Mouse (Mus musculus) lung, embryonic 15.5 days (tissue): ENCODE results near the gene Rfesd. TPM values are rescaled to one million over a fixed set of nuclear protein-coding genes. Genes with fewer than 3 reads are reported as not detected.
A peak's percentile ranks its signal among the peaks of the same experiment; 100 is the strongest.

Experiments
- ATAC-seq: fragments of 200-750 bp; cut with Nextera tagmentation; 2 replicates; pipeline ENCODE4 v1.8.0; 2017; ENCODE audit warnings: moderate number of reproducible peaks, borderline replicate concordance; ENCODE audit not compliant: low FRiP score, low TSS enrichment; ENCODE audit errors: extremely low read depth
- H3K27ac ChIP-seq: fragments of 300-500 bp; sonication (generic); 2 replicates; pipeline ENCODE4 v1.5.1; 2015; ENCODE audit warnings: moderate library complexity, mild to moderate bottlenecking, inconsistent platforms
- H3K27me3 ChIP-seq: fragments of 300-500 bp; sonication (generic); 2 replicates; pipeline ENCODE4 v1.6.1; 2015; ENCODE audit warnings: inconsistent platforms
- H3K36me3 ChIP-seq: fragments of 300-500 bp; sonication (generic); 2 replicates; pipeline ENCODE4 v1.6.1; 2015; ENCODE audit warnings: inconsistent platforms
- H3K4me1 ChIP-seq: fragments of 300-500 bp; sonication (generic); 2 replicates; pipeline ENCODE4 v1.6.1; 2015; ENCODE audit warnings: inconsistent platforms
- H3K4me2 ChIP-seq: fragments of 300-500 bp; sonication (generic); 2 replicates; pipeline ENCODE4 v1.6.1; 2015; ENCODE audit warnings: inconsistent platforms, mild to moderate bottlenecking, moderate library complexity
- H3K4me3 ChIP-seq: fragments of 300-500 bp; sonication (generic); 2 replicates; pipeline ENCODE4 v1.5.1; 2015; ENCODE audit warnings: mild to moderate bottlenecking, inconsistent platforms
- H3K9ac ChIP-seq: fragments of 300-500 bp; sonication (generic); 2 replicates; pipeline ENCODE4 v1.6.1; 2015; ENCODE audit warnings: inconsistent platforms
- H3K9me3 ChIP-seq: fragments of 300-500 bp; sonication (generic); 2 replicates; pipeline ENCODE4 v1.6.1; 2016; ENCODE audit warnings: inconsistent platforms
- WGBS: fragments of 180-500 bp; shearing (Covaris S2); methylation state at CpG from one replicate; pipeline ENCODE4 v1.1.7; 2015; 5-methylcytosine and 5-hydroxymethylcytosine counted together
- polyA plus RNA-seq: library from polyadenylated mRNA; unstranded; fragments of >200 nt; fragmentation: Nextera tagmentation; extraction: Ambion mirVana; gene quantifications from 2 replicates; pipeline ENCODE4 v1.2.1, GENCODE M21; 2015

Rfesd gene
- polyA plus RNA-seq, 1 experiment from 2014 or later: 17.5 TPM

DNA sequence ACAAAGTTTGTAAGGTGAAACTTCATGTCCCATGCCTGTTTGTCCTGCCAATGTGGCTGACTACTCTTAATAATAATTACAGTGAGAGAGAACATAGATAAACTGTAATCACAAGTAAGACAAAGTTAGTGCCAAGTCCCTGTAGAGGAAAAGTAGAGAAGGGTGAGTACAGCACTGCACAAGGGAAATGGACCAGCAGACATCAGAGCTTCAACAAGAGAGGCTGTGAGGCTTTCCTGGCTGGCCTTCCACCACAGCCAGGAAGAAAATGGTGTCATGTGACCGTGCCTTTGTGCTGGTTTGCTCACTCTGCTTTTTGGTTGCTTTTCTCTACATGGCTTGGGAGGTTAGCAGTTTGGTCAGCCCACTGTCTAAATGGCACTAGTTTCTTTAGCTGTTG is 42.9 kb downstream of the Rfesd start:
- Histone ChIP-seq H3K27me3 (no peaks in the 10 kb centered on the region), H3K9me3 (no peaks in the 10 kb centered on the region), H3K4me1 (no peaks in the 10 kb centered on the region), H3K27ac (no peak overlapping the region), H3K9ac (no peak overlapping the region), H3K4me2 (no peak overlapping the region), H3K4me3 (no peak overlapping the region), H3K36me3 (no peaks in the 10 kb centered on the region)
- WGBS: 54% methylated on average over 1 of the region's 1 CpGs
- ATAC-seq: no peak

DNA sequence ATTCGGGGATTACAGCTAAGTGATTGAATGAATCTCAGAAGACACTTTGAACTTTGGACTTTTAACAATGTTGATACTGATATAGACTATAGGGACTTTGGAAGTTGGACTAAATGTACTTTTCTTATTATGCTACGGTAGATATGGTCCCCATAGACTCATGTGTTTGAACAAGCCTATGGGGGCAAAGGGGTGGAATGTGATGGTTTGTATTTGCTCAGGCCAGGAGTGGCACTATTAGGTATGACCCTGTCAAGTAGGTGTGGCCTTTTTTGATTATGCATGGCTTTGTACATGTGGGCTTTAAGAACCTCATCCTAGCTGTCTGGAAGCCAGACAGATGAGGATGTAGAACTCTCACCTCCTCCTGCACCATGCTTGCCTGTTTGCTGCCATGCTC is 44.0 kb downstream of the Rfesd start:
- Histone ChIP-seq H3K27me3 (no peaks in the 10 kb centered on the region), H3K4me2 (no peak overlapping the region), H3K4me3 (no peak overlapping the region), H3K27ac (no peak overlapping the region), H3K36me3 (no peaks in the 10 kb centered on the region), H3K4me1 (no peaks in the 10 kb centered on the region), H3K9ac (no peak overlapping the region), H3K9me3 (no peaks in the 10 kb centered on the region)
- ATAC-seq: no peak
- WGBS: 65% methylated on average over 2 of the region's 2 CpGs

DNA sequence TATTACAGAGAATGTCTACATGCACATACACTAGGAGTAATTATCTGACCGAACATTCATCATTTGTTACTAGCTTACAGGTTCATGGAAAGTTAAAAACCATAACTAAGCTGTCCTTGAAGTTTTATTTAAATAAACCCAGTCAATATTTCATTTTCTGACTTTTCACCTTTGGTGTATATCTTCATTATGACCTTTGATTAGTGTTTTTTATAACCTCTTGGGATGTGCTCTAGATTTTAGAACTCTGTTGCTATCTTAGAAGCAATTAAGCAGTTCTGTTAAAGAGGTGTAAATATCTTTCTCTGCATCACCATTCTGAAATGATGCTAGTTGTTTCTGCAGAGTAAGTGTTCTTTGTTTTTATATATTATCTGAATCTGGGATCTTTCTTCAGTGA is 51.7 kb downstream of the Rfesd start, which contains the start of gene Spata9:
Gene Spata9, plus strand, starts transcription at position 301 of the 400 bp plus-strand sequence.
- no peak for ATAC-seq

DNA sequence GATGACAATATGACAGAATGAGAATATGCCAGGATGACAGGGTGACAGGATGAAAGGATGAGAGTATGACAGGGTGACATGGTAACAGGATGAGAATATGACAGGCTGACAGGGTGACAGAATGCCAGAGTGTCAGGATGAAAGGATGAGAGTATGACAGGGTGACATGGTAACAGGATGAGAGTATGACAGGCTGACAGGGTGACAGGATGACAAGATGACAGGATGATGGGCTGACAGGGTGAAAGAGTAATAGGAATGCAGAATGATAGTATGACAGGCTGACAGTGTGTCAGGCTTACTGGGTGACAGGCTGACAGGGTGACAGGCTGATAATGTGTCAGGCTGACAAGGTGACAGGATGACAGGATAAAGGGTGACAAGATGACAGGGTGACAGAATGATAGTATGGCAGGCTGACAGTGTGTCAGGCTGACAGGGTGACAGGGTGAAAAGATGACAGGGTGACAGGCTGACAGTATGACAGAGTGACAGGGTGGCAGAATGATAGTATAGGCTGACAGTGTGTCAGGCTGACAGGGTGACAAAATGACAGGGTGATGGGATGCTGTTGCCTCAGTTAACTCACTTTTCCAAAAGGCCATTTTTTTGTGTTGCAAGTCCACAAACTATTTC is 63.0 kb downstream of the Rfesd start:
- Histone ChIP-seq H3K4me2 (no peak overlapping the region), H3K9me3 (no peaks in the 10 kb centered on the region), H3K9ac (no peak overlapping the region), H3K27me3 (peaks cover 3% of the 10 kb centered on the region; the same call in 1 of the 2 replicates), H3K4me1 (peaks cover 2% of the 10 kb centered on the region; the same call in 1 of the 2 replicates), H3K4me3 (no peak overlapping the region), H3K36me3 (no peaks in the 10 kb centered on the region), H3K27ac (no peak overlapping the region)
- ATAC-seq: peak; percentile 76

More for the DNA sequence above, 51.7 kb downstream of the Rfesd start, which contains the start of gene Spata9:
- Histone ChIP-seq H3K27me3 (no peaks in the 10 kb centered on the region), H3K9ac (no peak within 1 kb of the TSS), H3K4me3 (no peak within 1 kb of the TSS), H3K36me3 (no peaks in the 10 kb centered on the region), H3K9me3 (no peaks in the 10 kb centered on the region), H3K4me1 (no peaks in the 10 kb centered on the region), H3K4me2 (no peak within 1 kb of the TSS), H3K27ac (no peak within 1 kb of the TSS)
- 78% methylated on average over 1 of the region's 1 CpGs for WGBS

Other genes with a start within 250 kb of the Rfesd start
- gene Glrx, start 178.9 kb downstream of the Rfesd start, polyA plus RNA-seq: 45.2 and 49.9 TPM in 2 replicates
- gene Rhobtb3, start 74.8 kb downstream of the Rfesd start, polyA plus RNA-seq: 32.2 and 32.5 TPM in 2 replicates
- 0.65 and 0.84 TPM in 2 replicates for gene Spata9, start 51.6 kb downstream of the Rfesd start, polyA plus RNA-seq
- gene Gpr150, start 38.3 kb upstream of the Rfesd start, polyA plus RNA-seq: 0.16 TPM in 1 of 2 replicates, not detected in the other
- 7.0 and 8.1 TPM in 2 replicates for gene Arsk, start 79.9 kb upstream of the Rfesd start, polyA plus RNA-seq
- gene Ttc37, start 80.0 kb upstream of the Rfesd start, polyA plus RNA-seq: 11.2 and 11.5 TPM in 2 replicates